Mouse (Mus musculus): Measurements from ENCODE around the gene Unc50.

Gene Unc50

GRCm38 (mm10) chr1:37488531-37488930 is 58.6 kb downstream of the Unc50 start:
- DNase-seq (ENCODE audit: low spot score): no peak

Measured in retina, embryonic 14.5 days (tissue).